Mouse (Mus musculus): ENCODE results near the gene Krtap4-6. TPM values are rescaled to one million over a fixed set of nuclear protein-coding genes. Genes with fewer than 3 reads are reported as not detected.

The Krtap4-6 gene
- polyA plus RNA-seq (2014; fragmentation: Illumina TruSeq; extraction: RNeasy Lipid Tissue Mini Kit (QIAGEN cat#74804); ENCODE audit: low read depth, low replicate concordance), result not detected

DNA sequence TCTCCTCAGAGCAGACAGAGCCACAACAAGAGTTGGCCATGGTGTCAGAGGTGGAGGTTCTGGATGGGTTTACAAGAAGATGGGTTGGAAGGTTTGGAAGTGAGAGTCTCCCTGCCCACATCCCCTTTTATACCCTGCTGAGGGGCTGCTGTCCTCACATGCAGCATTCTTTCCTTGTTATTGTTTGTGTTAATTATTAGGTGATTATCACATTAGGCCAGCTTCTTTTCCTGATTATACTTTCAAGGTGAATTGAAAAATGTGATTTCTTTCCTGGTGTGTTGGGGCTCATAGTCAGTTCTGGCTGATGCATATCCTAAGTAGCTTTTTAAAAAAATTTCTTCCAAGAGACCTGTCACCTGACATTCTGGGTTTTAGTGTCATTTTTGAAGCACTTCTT is at the start of gene Krtap4-6:
Krtap4-6 (minus strand) TSS at position 101 of the 400 bp plus-strand sequence.

DNA sequence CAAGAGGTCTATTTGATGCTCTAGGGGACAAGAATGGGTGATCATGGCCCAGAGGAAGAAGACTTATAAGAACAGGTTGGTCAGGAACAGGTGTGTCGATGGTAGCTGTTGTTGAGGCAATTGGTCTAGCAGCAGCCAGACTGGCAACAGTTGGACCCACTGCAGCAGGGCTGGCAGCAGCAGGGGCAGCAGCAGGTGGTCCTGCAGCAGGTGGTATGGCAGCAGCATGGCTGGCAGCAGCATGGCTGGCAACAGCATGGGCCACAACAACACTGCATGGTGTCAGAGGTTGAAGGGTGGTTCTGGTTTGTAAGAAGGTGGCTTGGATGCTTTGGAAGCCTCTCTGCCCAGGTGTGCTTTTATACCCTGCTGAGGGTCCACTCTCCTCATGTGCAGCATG is 24.7 kb upstream of the Krtap4-6 start, which contains the start of gene Gm14190:
Gm14190 (minus strand) TSS at position 278 of the 400 bp plus-strand sequence.

DNA sequence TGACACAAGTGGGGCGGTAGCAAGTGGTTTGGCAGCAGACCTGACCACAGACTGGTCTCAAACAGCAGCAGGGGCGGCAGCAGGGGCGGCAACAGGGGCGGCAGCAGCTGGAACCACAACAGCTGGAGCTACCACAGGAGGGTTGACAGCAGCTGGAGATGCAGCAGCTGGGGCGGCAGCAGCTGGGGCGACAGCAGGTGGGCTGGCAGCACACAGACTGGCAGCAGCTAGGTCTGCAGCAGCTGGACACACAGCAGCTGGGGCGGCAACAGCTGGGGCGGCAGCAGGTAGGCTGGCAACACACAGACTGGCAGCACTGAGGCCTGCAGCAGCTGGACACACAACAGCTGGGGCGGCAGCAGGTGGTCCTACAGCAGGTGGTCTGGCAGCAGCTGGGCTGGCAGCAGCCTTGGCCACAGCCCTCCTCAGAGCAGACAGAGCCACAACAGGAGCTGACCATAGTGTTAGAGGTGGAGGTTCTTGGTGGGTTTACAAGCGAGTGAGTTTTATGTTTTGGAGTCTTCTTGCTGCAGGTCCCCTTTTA is 7.2 kb downstream of the Krtap4-6 start, which contains the start of gene Gm11563:
Gm11563 (minus strand) TSS at position 494 of the 544 bp plus-strand sequence.

DNA sequence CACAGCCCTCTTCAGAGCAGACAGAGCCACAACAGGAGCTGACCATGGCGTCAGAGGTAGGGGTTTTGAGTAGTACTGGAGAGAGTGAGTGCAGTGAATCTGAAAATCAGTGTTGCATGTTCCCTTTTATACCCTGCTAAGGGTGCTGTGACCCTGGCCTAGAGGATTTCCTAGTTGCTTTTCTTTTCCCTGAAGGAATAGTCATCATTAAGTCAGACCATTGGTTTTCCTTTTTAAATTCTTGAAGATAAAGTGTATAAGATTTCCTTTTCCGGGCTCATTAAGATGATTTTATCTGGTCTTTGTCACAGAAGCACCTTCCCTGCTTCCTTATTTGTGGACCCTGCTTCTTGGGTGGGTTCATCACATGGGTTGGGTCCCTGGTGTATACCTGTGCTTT is 15.6 kb downstream of the Krtap4-6 start, which contains the start of gene Gm11555:
Gm11555 (minus strand) TSS at position 101 of the 400 bp plus-strand sequence.

DNA sequence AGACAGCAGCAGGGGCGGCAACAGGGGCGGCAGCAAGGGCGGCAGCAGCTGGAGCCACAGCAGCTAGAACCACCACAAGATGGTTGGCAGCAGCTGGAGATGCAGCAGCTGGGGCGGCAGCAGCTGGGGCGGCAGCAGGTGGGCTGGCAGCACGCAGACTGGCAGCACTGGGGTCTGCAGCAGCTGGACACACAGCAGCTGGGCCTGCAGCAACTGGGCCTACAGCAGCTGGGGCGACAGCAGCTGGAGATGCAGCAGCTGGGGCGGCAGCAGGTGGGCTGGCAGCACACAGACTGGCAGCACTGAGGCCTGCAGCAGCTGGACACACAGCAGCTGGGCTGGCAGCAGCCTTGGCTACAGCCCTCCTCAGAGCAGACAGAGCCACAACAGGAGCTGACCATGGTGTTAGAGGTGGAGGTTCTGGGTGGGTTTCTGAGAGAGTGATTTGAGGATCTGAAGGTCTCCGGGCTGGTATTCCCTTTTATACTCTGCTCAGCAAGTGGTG is 22.1 kb downstream of the Krtap4-6 start, which contains the start of gene Krtap4-7:
Krtap4-7 (minus strand) TSS at position 455 of the 505 bp plus-strand sequence.

DNA sequence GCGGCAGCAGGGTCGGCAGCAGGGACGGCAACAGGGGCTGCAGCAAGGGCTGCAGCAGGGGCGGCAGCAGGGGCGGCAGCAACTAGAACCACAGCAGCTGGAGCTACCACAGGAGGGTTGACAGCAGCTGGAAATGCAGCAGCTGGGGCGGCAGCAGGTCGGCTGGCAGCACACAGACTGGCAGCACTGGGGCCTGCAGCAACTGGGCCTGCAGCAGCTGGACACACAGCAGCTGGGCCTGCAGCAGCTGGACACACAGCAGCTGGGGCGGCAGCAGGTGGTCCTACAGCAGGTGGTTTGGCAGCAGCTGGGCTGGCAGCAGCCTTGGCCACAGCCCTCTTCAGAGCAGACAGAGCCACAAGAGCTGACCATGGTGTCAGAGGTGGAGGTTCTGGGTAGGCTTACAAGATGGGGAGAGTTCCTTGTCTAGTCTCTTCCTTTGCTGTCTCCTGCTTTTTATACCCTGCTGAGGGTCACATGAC is 31.1 kb downstream of the Krtap4-6 start, which contains the start of gene Krtap4-2:
Krtap4-2 (minus strand) TSS at position 432 of the 482 bp plus-strand sequence.

DNA sequence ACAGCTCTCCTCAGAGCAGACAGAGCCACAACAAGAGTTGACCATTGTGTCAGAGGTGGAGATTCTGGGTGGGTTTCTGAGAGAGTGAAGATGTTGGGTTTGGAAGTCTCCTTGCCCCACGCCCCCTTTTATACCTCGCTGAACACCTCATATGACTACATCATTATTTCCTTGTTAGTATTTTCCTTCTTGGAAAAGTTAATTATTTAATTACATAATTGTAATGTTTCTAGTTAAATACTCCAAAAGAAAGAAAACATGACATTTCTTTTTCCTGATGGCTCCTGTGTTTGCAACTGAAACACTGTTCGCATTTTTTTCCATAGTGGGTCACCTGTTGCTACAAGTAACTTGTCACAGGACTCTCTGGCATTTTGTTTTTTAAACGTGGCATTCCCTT is 37.6 kb downstream of the Krtap4-6 start, which contains the start of gene Krtap4-1:
Krtap4-1 (minus strand) TSS at position 101 of the 400 bp plus-strand sequence.

DNA sequence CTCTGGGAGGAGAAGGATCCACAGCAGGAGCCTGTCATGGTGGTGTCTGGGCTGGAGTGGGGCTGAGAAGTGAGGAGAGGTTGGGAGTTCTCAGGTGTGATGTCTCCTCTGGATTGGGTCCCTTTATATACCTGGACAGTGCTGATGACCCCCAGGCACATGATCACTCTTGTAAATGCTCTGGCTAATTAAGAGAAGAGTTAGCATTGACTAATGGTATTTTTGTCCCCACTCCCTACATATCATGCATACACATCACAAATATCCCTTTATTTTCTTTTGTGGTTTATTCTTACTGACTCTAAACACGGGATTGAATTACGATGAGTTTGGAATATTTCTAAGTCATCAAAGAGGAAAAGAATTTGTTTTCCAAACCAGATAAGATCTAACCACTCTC is 45.4 kb downstream of the Krtap4-6 start, which contains the start of gene Gm11562:
Gm11562 (minus strand) TSS at position 101 of the 400 bp plus-strand sequence.

Other genes starting within 250 kb of the Krtap4-6 start
- gene Krt12, start 243.7 kb downstream of the Krtap4-6 start, polyA plus RNA-seq (2014; fragmentation: Illumina TruSeq; extraction: RNeasy Lipid Tissue Mini Kit (QIAGEN cat#74804); ENCODE audit: low read depth, low replicate concordance), result not detected
- 0.31 TPM for gene Krt20, start 227.8 kb downstream of the Krtap4-6 start, polyA plus RNA-seq (2014; fragmentation: Illumina TruSeq; extraction: RNeasy Lipid Tissue Mini Kit (QIAGEN cat#74804); ENCODE audit: low read depth, low replicate concordance)
- gene Krt23, start 172.8 kb downstream of the Krtap4-6 start, polyA plus RNA-seq (2014; fragmentation: Illumina TruSeq; extraction: RNeasy Lipid Tissue Mini Kit (QIAGEN cat#74804); ENCODE audit: low read depth, low replicate concordance), result 0.35 TPM
- gene Krt39, start 144.6 kb downstream of the Krtap4-6 start, polyA plus RNA-seq (2014; fragmentation: Illumina TruSeq; extraction: RNeasy Lipid Tissue Mini Kit (QIAGEN cat#74804); ENCODE audit: low read depth, low replicate concordance), result not detected
- not detected for gene Krt40, start 122.8 kb downstream of the Krtap4-6 start, polyA plus RNA-seq (2014; fragmentation: Illumina TruSeq; extraction: RNeasy Lipid Tissue Mini Kit (QIAGEN cat#74804); ENCODE audit: low read depth, low replicate concordance)
- gene Krtap3-3, start 115.1 kb downstream of the Krtap4-6 start, polyA plus RNA-seq (2014; fragmentation: Illumina TruSeq; extraction: RNeasy Lipid Tissue Mini Kit (QIAGEN cat#74804); ENCODE audit: low read depth, low replicate concordance), result not detected
- gene Krtap3-2, start 109.1 kb downstream of the Krtap4-6 start, polyA plus RNA-seq (2014; fragmentation: Illumina TruSeq; extraction: RNeasy Lipid Tissue Mini Kit (QIAGEN cat#74804); ENCODE audit: low read depth, low replicate concordance), result not detected
- not detected for gene Gm11939, start 106.5 kb downstream of the Krtap4-6 start, polyA plus RNA-seq (2014; fragmentation: Illumina TruSeq; extraction: RNeasy Lipid Tissue Mini Kit (QIAGEN cat#74804); ENCODE audit: low read depth, low replicate concordance)
- not detected for gene Krtap3-1, start 99.3 kb downstream of the Krtap4-6 start, polyA plus RNA-seq (2014; fragmentation: Illumina TruSeq; extraction: RNeasy Lipid Tissue Mini Kit (QIAGEN cat#74804); ENCODE audit: low read depth, low replicate concordance)
- not detected for gene Krtap1-5, start 84.9 kb downstream of the Krtap4-6 start, polyA plus RNA-seq (2014; fragmentation: Illumina TruSeq; extraction: RNeasy Lipid Tissue Mini Kit (QIAGEN cat#74804); ENCODE audit: low read depth, low replicate concordance)
- not detected for gene Krtap1-4, start 82.3 kb downstream of the Krtap4-6 start, polyA plus RNA-seq (2014; fragmentation: Illumina TruSeq; extraction: RNeasy Lipid Tissue Mini Kit (QIAGEN cat#74804); ENCODE audit: low read depth, low replicate concordance)
- not detected for gene Krtap1-3, start 74.6 kb downstream of the Krtap4-6 start, polyA plus RNA-seq (2014; fragmentation: Illumina TruSeq; extraction: RNeasy Lipid Tissue Mini Kit (QIAGEN cat#74804); ENCODE audit: low read depth, low replicate concordance)
- not detected for gene Krtap9-3, start 67.9 kb downstream of the Krtap4-6 start, polyA plus RNA-seq (2014; fragmentation: Illumina TruSeq; extraction: RNeasy Lipid Tissue Mini Kit (QIAGEN cat#74804); ENCODE audit: low read depth, low replicate concordance)
- gene Gm11938, start 62.7 kb downstream of the Krtap4-6 start, polyA plus RNA-seq (2014; fragmentation: Illumina TruSeq; extraction: RNeasy Lipid Tissue Mini Kit (QIAGEN cat#74804); ENCODE audit: low read depth, low replicate concordance), result not detected
- not detected for gene Gm11937, start 55.8 kb downstream of the Krtap4-6 start, polyA plus RNA-seq (2014; fragmentation: Illumina TruSeq; extraction: RNeasy Lipid Tissue Mini Kit (QIAGEN cat#74804); ENCODE audit: low read depth, low replicate concordance)
- gene Krtap2-4, start 51.1 kb downstream of the Krtap4-6 start, polyA plus RNA-seq (2014; fragmentation: Illumina TruSeq; extraction: RNeasy Lipid Tissue Mini Kit (QIAGEN cat#74804); ENCODE audit: low read depth, low replicate concordance), result not detected
- not detected for gene Gm11562, start 45.5 kb downstream of the Krtap4-6 start, polyA plus RNA-seq (2014; fragmentation: Illumina TruSeq; extraction: RNeasy Lipid Tissue Mini Kit (QIAGEN cat#74804); ENCODE audit: low read depth, low replicate concordance)
- gene Krtap4-1, start 37.7 kb downstream of the Krtap4-6 start, polyA plus RNA-seq (2014; fragmentation: Illumina TruSeq; extraction: RNeasy Lipid Tissue Mini Kit (QIAGEN cat#74804); ENCODE audit: low read depth, low replicate concordance), result not detected
- not detected for gene Krtap4-2, start 30.9 kb downstream of the Krtap4-6 start, polyA plus RNA-seq (2014; fragmentation: Illumina TruSeq; extraction: RNeasy Lipid Tissue Mini Kit (QIAGEN cat#74804); ENCODE audit: low read depth, low replicate concordance)
- not detected for gene Krtap4-7, start 21.9 kb downstream of the Krtap4-6 start, polyA plus RNA-seq (2014; fragmentation: Illumina TruSeq; extraction: RNeasy Lipid Tissue Mini Kit (QIAGEN cat#74804); ENCODE audit: low read depth, low replicate concordance)
- not detected for gene Gm11555, start 15.7 kb downstream of the Krtap4-6 start, polyA plus RNA-seq (2014; fragmentation: Illumina TruSeq; extraction: RNeasy Lipid Tissue Mini Kit (QIAGEN cat#74804); ENCODE audit: low read depth, low replicate concordance)
- gene Gm11563, start 7.0 kb downstream of the Krtap4-6 start, polyA plus RNA-seq (2014; fragmentation: Illumina TruSeq; extraction: RNeasy Lipid Tissue Mini Kit (QIAGEN cat#74804); ENCODE audit: low read depth, low replicate concordance), result not detected
- gene Gm14190, start 24.8 kb upstream of the Krtap4-6 start, polyA plus RNA-seq (2014; fragmentation: Illumina TruSeq; extraction: RNeasy Lipid Tissue Mini Kit (QIAGEN cat#74804); ENCODE audit: low read depth, low replicate concordance), result not detected
- not detected for gene Gm14180, start 68.3 kb upstream of the Krtap4-6 start, polyA plus RNA-seq (2014; fragmentation: Illumina TruSeq; extraction: RNeasy Lipid Tissue Mini Kit (QIAGEN cat#74804); ENCODE audit: low read depth, low replicate concordance)
- not detected for gene Gm11595, start 107.0 kb upstream of the Krtap4-6 start, polyA plus RNA-seq (2014; fragmentation: Illumina TruSeq; extraction: RNeasy Lipid Tissue Mini Kit (QIAGEN cat#74804); ENCODE audit: low read depth, low replicate concordance)
- not detected for gene Krtap4-8, start 114.7 kb upstream of the Krtap4-6 start, polyA plus RNA-seq (2014; fragmentation: Illumina TruSeq; extraction: RNeasy Lipid Tissue Mini Kit (QIAGEN cat#74804); ENCODE audit: low read depth, low replicate concordance)
- not detected for gene Krtap4-9, start 119.2 kb upstream of the Krtap4-6 start, polyA plus RNA-seq (2014; fragmentation: Illumina TruSeq; extraction: RNeasy Lipid Tissue Mini Kit (QIAGEN cat#74804); ENCODE audit: low read depth, low replicate concordance)
- not detected for gene Gm11596, start 127.5 kb upstream of the Krtap4-6 start, polyA plus RNA-seq (2014; fragmentation: Illumina TruSeq; extraction: RNeasy Lipid Tissue Mini Kit (QIAGEN cat#74804); ENCODE audit: low read depth, low replicate concordance)
- not detected for gene Gm11569, start 133.0 kb upstream of the Krtap4-6 start, polyA plus RNA-seq (2014; fragmentation: Illumina TruSeq; extraction: RNeasy Lipid Tissue Mini Kit (QIAGEN cat#74804); ENCODE audit: low read depth, low replicate concordance)
- gene Gm11554, start 138.5 kb upstream of the Krtap4-6 start, polyA plus RNA-seq (2014; fragmentation: Illumina TruSeq; extraction: RNeasy Lipid Tissue Mini Kit (QIAGEN cat#74804); ENCODE audit: low read depth, low replicate concordance), result not detected
- not detected for gene Krtap4-13, start 143.9 kb upstream of the Krtap4-6 start, polyA plus RNA-seq (2014; fragmentation: Illumina TruSeq; extraction: RNeasy Lipid Tissue Mini Kit (QIAGEN cat#74804); ENCODE audit: low read depth, low replicate concordance)
- gene Gm11564, start 149.7 kb upstream of the Krtap4-6 start, polyA plus RNA-seq (2014; fragmentation: Illumina TruSeq; extraction: RNeasy Lipid Tissue Mini Kit (QIAGEN cat#74804); ENCODE audit: low read depth, low replicate concordance), result not detected
- gene 2300003K06Rik, start 172.1 kb upstream of the Krtap4-6 start, polyA plus RNA-seq (2014; fragmentation: Illumina TruSeq; extraction: RNeasy Lipid Tissue Mini Kit (QIAGEN cat#74804); ENCODE audit: low read depth, low replicate concordance), result not detected
- gene Krtap4-16, start 185.6 kb upstream of the Krtap4-6 start, polyA plus RNA-seq (2014; fragmentation: Illumina TruSeq; extraction: RNeasy Lipid Tissue Mini Kit (QIAGEN cat#74804); ENCODE audit: low read depth, low replicate concordance), result not detected
- not detected for gene Gm11568, start 192.0 kb upstream of the Krtap4-6 start, polyA plus RNA-seq (2014; fragmentation: Illumina TruSeq; extraction: RNeasy Lipid Tissue Mini Kit (QIAGEN cat#74804); ENCODE audit: low read depth, low replicate concordance)
- gene Gm11559, start 198.5 kb upstream of the Krtap4-6 start, polyA plus RNA-seq (2014; fragmentation: Illumina TruSeq; extraction: RNeasy Lipid Tissue Mini Kit (QIAGEN cat#74804); ENCODE audit: low read depth, low replicate concordance), result not detected
- gene Krtap9-1, start 207.4 kb upstream of the Krtap4-6 start, polyA plus RNA-seq (2014; fragmentation: Illumina TruSeq; extraction: RNeasy Lipid Tissue Mini Kit (QIAGEN cat#74804); ENCODE audit: low read depth, low replicate concordance), result not detected
- gene Gm11567, start 213.2 kb upstream of the Krtap4-6 start, polyA plus RNA-seq (2014; fragmentation: Illumina TruSeq; extraction: RNeasy Lipid Tissue Mini Kit (QIAGEN cat#74804); ENCODE audit: low read depth, low replicate concordance), result not detected
- not detected for gene Krtap31-1, start 242.0 kb upstream of the Krtap4-6 start, polyA plus RNA-seq (2014; fragmentation: Illumina TruSeq; extraction: RNeasy Lipid Tissue Mini Kit (QIAGEN cat#74804); ENCODE audit: low read depth, low replicate concordance)
- 0.49 TPM for gene Gm11565, start 248.8 kb upstream of the Krtap4-6 start, polyA plus RNA-seq (2014; fragmentation: Illumina TruSeq; extraction: RNeasy Lipid Tissue Mini Kit (QIAGEN cat#74804); ENCODE audit: low read depth, low replicate concordance)

Measured in testis, adult 10 weeks (tissue).